Mouse (Mus musculus): ENCODE measurements around the gene Itgad. TPM values are rescaled to one million over a fixed set of nuclear protein-coding genes. Genes with fewer than 3 reads are reported as not detected.
A peak's percentile ranks its signal among the peaks of the same experiment; 100 is the strongest.
"Not testable (repeated sequence)": the region's sequence is repeated elsewhere in the genome, so short reads cannot be mapped to it uniquely, and the experiment has no call there.

Itgad gene
- polyA plus RNA-seq, 1 experiment from 2014 or later, result 0.10 TPM

GRCm38 (mm10) chr7:128133596-128133995, 20.6 kb upstream of the Itgad start:
- Histone ChIP-seq H3K27me3 (no peaks in the 10 kb centered on the region), H3K4me3 (no peak overlapping the region), H3K27ac (no peak overlapping the region), H3K36me3 (no peaks in the 10 kb centered on the region), H3K9me3 (no peaks in the 10 kb centered on the region), H3K4me2 (no peak overlapping the region), H3K9ac (no peak overlapping the region), H3K4me1 (no peaks in the 10 kb centered on the region)
- no peak for ATAC-seq (ENCODE audit: borderline replicate concordance, extremely low read depth, low FRiP score, low TSS enrichment)
- WGBS, result 73% methylated on average over 2 of the region's 2 CpGs

GRCm38 (mm10) chr7:128136927-128137326, 17.2 kb upstream of the Itgad start:
- Histone ChIP-seq H3K9me3 (no peaks in the 10 kb centered on the region), H3K4me2 (no peak overlapping the region), H3K9ac (no peak overlapping the region), H3K27me3 (no peaks in the 10 kb centered on the region), H3K4me3 (no peak overlapping the region), H3K4me1 (no peaks in the 10 kb centered on the region), H3K36me3 (no peaks in the 10 kb centered on the region), H3K27ac (no peak overlapping the region)
- ATAC-seq (ENCODE audit: borderline replicate concordance, extremely low read depth, low FRiP score, low TSS enrichment), result no peak
- 26% methylated on average over 4 of the region's 4 CpGs for WGBS

- Histone ChIP-seq H3K4me1 (no peaks in the 10 kb centered on the region), H3K27me3 (no peaks in the 10 kb centered on the region), H3K27ac (no peak overlapping the region), H3K36me3 (no peaks in the 10 kb centered on the region), H3K4me3 (no peak overlapping the region), H3K9me3 (no peaks in the 10 kb centered on the region), H3K9ac (no peak overlapping the region), H3K4me2 (no peak overlapping the region)
- 87% methylated on average over 6 of the region's 6 CpGs for WGBS
- ATAC-seq (ENCODE audit: borderline replicate concordance, extremely low read depth, low FRiP score, low TSS enrichment), result no peak
Observed at GRCm38 (mm10) chr7:128139611-128140010, 14.6 kb upstream of the Itgad start.

GRCm38 (mm10) chr7:128150970-128151369, 3.2 kb upstream of the Itgad start:
- WGBS, result 84% methylated on average over 8 of the region's 8 CpGs
- H3K4me3 ChIP-seq, result no peak overlapping the region
- no peaks in the 10 kb centered on the region for H3K4me1 ChIP-seq
- no peaks in the 10 kb centered on the region for H3K36me3 ChIP-seq
- no peak overlapping the region for H3K9ac ChIP-seq
- no peak overlapping the region for H3K4me2 ChIP-seq
- no peaks in the 10 kb centered on the region for H3K27me3 ChIP-seq
- ATAC-seq (ENCODE audit: borderline replicate concordance, extremely low read depth, low FRiP score, low TSS enrichment), result no peak
- no peaks in the 10 kb centered on the region for H3K9me3 ChIP-seq
- H3K27ac ChIP-seq, result no peak overlapping the region

- Histone ChIP-seq H3K4me1 (no peaks in the 10 kb centered on the region), H3K9me3 (no peaks in the 10 kb centered on the region), H3K4me3 (no peak overlapping the region), H3K27me3 (no peaks in the 10 kb centered on the region), H3K36me3 (no peaks in the 10 kb centered on the region), H3K4me2 (0 out of 2 replicates have a peak overlapping the region, but pooled peaks have one; percentile 6), H3K9ac (no peak overlapping the region), H3K27ac (no peak overlapping the region)
- no peak for ATAC-seq (ENCODE audit: borderline replicate concordance, extremely low read depth, low FRiP score, low TSS enrichment)
- 33% methylated on average over 10 of the region's 10 CpGs for WGBS
Observed at GRCm38 (mm10) chr7:128154924-128155323, 748 bp downstream of the Itgad start.

- not testable (repeated sequence) for H3K27me3 ChIP-seq; H3K27ac ChIP-seq; ATAC-seq (ENCODE audit: borderline replicate concordance, extremely low read depth, low FRiP score, low TSS enrichment); H3K4me2 ChIP-seq; H3K9ac ChIP-seq; H3K4me1 ChIP-seq; H3K4me3 ChIP-seq; H3K9me3 ChIP-seq; H3K36me3 ChIP-seq
- 66% methylated on average over 8 of the region's 8 CpGs for WGBS
Observed at GRCm38 (mm10) chr7:128158688-128159354, 4.6 kb downstream of the Itgad start.

GRCm38 (mm10) chr7:128164001-128164400, 9.8 kb downstream of the Itgad start:
- no peak for ATAC-seq (ENCODE audit: borderline replicate concordance, extremely low read depth, low FRiP score, low TSS enrichment)
- H3K9ac ChIP-seq, result no peak overlapping the region
- no peak overlapping the region for H3K27ac ChIP-seq
- no peaks in the 10 kb centered on the region for H3K27me3 ChIP-seq
- no peak overlapping the region for H3K4me3 ChIP-seq
- H3K36me3 ChIP-seq, result no peaks in the 10 kb centered on the region
- H3K4me2 ChIP-seq, result no peak overlapping the region
- whole genome bisulfite sequencing, result 94% methylated on average over 4 of the region's 4 CpGs
- H3K4me1 ChIP-seq, result no peaks in the 10 kb centered on the region
- no peaks in the 10 kb centered on the region for H3K9me3 ChIP-seq

- no peak for ATAC-seq (ENCODE audit: borderline replicate concordance, extremely low read depth, low FRiP score, low TSS enrichment)
- 68% methylated on average over 7 of the region's 7 CpGs for WGBS
Observed at GRCm38 (mm10) chr7:128166391-128166790, 12.2 kb downstream of the Itgad start.

GRCm38 (mm10) chr7:128169996-128170395, 15.8 kb downstream of the Itgad start:
- Histone ChIP-seq H3K27me3 (no peaks in the 10 kb centered on the region), H3K27ac (no peak overlapping the region), H3K4me3 (no peak overlapping the region), H3K9ac (no peak overlapping the region), H3K4me1 (no peaks in the 10 kb centered on the region; the same call in 1 of the 2 replicates), H3K4me2 (no peak overlapping the region), H3K36me3 (no peaks in the 10 kb centered on the region), H3K9me3 (no peaks in the 10 kb centered on the region)
- WGBS, result 66% methylated on average over 3 of the region's 3 CpGs
- ATAC-seq (ENCODE audit: borderline replicate concordance, extremely low read depth, low FRiP score, low TSS enrichment), result no peak

More at GRCm38 (mm10) chr7:128166391-128166790, 12.2 kb downstream of the Itgad start:
- Histone ChIP-seq H3K36me3 (no peaks in the 10 kb centered on the region), H3K9ac (no peak overlapping the region), H3K27ac (no peak overlapping the region), H3K9me3 (no peaks in the 10 kb centered on the region), H3K27me3 (no peaks in the 10 kb centered on the region), H3K4me2 (no peak overlapping the region), H3K4me1 (no peaks in the 10 kb centered on the region; the same call in 1 of the 2 replicates), H3K4me3 (no peak overlapping the region)

- Histone ChIP-seq H3K4me2 (no peak overlapping the region), H3K4me1 (no peaks in the 10 kb centered on the region), H3K36me3 (no peaks in the 10 kb centered on the region), H3K4me3 (no peak overlapping the region), H3K27me3 (no peaks in the 10 kb centered on the region), H3K9me3 (no peaks in the 10 kb centered on the region), H3K9ac (no peak overlapping the region), H3K27ac (no peak overlapping the region)
- ATAC-seq (ENCODE audit: borderline replicate concordance, extremely low read depth, low FRiP score, low TSS enrichment), result no peak
- 51% methylated on average over 2 of the region's 2 CpGs for WGBS
Observed at GRCm38 (mm10) chr7:128178385-128178784, 24.2 kb downstream of the Itgad start.

- no peak overlapping the region for H3K4me3 ChIP-seq
- no peaks in the 10 kb centered on the region for H3K4me1 ChIP-seq
- no peaks in the 10 kb centered on the region for H3K36me3 ChIP-seq
- H3K9me3 ChIP-seq, result no peaks in the 10 kb centered on the region
- no peak overlapping the region for H3K4me2 ChIP-seq
- H3K27me3 ChIP-seq, result no peaks in the 10 kb centered on the region
- ATAC-seq (ENCODE audit: borderline replicate concordance, extremely low read depth, low FRiP score, low TSS enrichment), result no peak
- no peak overlapping the region for H3K9ac ChIP-seq
- 61% methylated on average over 7 of the region's 7 CpGs for WGBS
- no peak overlapping the region for H3K27ac ChIP-seq
Observed at GRCm38 (mm10) chr7:128180126-128180525, 25.9 kb downstream of the Itgad start.

- no peak overlapping the region for H3K4me3 ChIP-seq
- no peaks in the 10 kb centered on the region for H3K36me3 ChIP-seq
- H3K4me1 ChIP-seq, result no peaks in the 10 kb centered on the region
- no peak overlapping the region for H3K27ac ChIP-seq
- no peaks in the 10 kb centered on the region for H3K9me3 ChIP-seq
- 55% methylated on average over 6 of the region's 6 CpGs for WGBS
- no peak overlapping the region for H3K4me2 ChIP-seq
- no peak overlapping the region for H3K9ac ChIP-seq
- ATAC-seq (ENCODE audit: borderline replicate concordance, extremely low read depth, low FRiP score, low TSS enrichment), result no peak
- H3K27me3 ChIP-seq, result no peaks in the 10 kb centered on the region
Observed at GRCm38 (mm10) chr7:128180546-128180945, 26.4 kb downstream of the Itgad start.

- Histone ChIP-seq H3K9ac (no peak overlapping the region), H3K36me3 (no peaks in the 10 kb centered on the region), H3K27me3 (no peaks in the 10 kb centered on the region), H3K4me1 (no peaks in the 10 kb centered on the region), H3K27ac (no peak overlapping the region), H3K4me2 (no peak overlapping the region), H3K4me3 (no peak overlapping the region), H3K9me3 (no peaks in the 10 kb centered on the region)
- no peak for ATAC-seq (ENCODE audit: borderline replicate concordance, extremely low read depth, low FRiP score, low TSS enrichment)
- 87% methylated on average over 10 of the region's 10 CpGs for WGBS
Observed at GRCm38 (mm10) chr7:128181691-128182090, 27.5 kb downstream of the Itgad start.
